Mouse (Mus musculus) NIH3T3 (cell line): ENCODE data around the gene Hmgcll1.
"Not testable (repeated sequence)": the region's sequence is repeated elsewhere in the genome, so short reads cannot be mapped to it uniquely, and the experiment has no call there.

Experiments used
- DNase-seq: peaks from one replicate; pipeline ENCODE4 v3.0.0-alpha.2; 2012; ENCODE audit warnings: low read depth

Gene Hmgcll1

GRCm38 (mm10) chr9:76060935-76061334 lies 46.3 kb downstream of the Hmgcll1 start:
- DNase-seq = no peak

DNA sequence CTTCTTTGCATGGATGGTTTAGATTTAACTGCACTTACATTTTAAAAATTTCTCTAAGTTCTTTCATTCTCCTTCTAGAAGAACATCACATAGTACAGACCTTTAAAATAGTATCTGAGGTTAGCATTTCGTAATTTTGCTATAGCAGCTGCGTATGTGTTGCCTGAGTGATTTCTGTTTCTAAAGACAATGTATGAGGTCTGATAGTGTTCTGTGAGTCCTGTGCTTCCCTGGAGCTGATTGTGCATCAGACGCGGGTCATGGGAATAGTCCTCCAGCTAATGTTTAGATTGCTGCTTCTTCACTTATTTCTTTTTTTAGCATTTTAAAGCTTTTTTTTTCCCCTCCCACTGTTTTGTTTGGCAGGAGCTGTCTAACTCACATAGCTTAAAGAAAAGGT lies 46.8 kb downstream of the Hmgcll1 start:
- DNase-seq = no peak

- no peak for DNase-seq
These were observed 49.5 kb downstream of the Hmgcll1 start for GRCm38 (mm10) chr9:76064164-76064563.

GRCm38 (mm10) chr9:76091561-76091960 lies 76.9 kb downstream of the Hmgcll1 start:
- DNase-seq = no peak

- no peak for DNase-seq
These were observed 82.6 kb downstream of the Hmgcll1 start for GRCm38 (mm10) chr9:76097221-76097620.

DNA sequence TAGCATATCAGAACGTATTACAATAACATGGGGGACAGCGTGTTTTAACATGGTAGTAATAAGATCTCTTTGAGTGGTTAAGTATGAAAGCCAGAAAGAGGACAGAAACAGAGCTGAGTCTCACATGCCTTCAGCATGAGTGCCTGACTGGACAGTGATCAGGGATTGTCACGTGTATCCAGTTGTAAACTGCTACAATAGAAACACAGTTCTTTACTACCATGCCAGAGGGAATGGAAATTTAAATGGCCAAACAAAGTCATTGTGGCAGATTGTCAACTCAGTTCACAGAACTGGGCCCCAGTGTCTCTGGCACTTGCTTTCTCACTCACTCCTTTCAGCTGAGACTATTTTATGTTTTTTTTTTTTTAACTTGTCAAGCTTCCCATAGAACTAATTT lies 85.3 kb downstream of the Hmgcll1 start:
- DNase-seq = peak; percentile 1

- DNase-seq = not testable (repeated sequence)
These were observed 89.8 kb downstream of the Hmgcll1 start for GRCm38 (mm10) chr9:76104416-76104815.

- DNase-seq = no peak
These were observed 90.2 kb downstream of the Hmgcll1 start for GRCm38 (mm10) chr9:76104846-76105245.

- peak; percentile 79 for DNase-seq
These were observed 108.2 kb downstream of the Hmgcll1 start for GRCm38 (mm10) chr9:76122888-76123287.

GRCm38 (mm10) chr9:76124249-76124648 lies 109.6 kb downstream of the Hmgcll1 start:
- DNase-seq = no peak

- DNase-seq = no peak
These were observed 114.7 kb downstream of the Hmgcll1 start for GRCm38 (mm10) chr9:76129353-76129752.

GRCm38 (mm10) chr9:76134042-76134441 lies 119.4 kb downstream of the Hmgcll1 start:
- DNase-seq = no peak

DNA sequence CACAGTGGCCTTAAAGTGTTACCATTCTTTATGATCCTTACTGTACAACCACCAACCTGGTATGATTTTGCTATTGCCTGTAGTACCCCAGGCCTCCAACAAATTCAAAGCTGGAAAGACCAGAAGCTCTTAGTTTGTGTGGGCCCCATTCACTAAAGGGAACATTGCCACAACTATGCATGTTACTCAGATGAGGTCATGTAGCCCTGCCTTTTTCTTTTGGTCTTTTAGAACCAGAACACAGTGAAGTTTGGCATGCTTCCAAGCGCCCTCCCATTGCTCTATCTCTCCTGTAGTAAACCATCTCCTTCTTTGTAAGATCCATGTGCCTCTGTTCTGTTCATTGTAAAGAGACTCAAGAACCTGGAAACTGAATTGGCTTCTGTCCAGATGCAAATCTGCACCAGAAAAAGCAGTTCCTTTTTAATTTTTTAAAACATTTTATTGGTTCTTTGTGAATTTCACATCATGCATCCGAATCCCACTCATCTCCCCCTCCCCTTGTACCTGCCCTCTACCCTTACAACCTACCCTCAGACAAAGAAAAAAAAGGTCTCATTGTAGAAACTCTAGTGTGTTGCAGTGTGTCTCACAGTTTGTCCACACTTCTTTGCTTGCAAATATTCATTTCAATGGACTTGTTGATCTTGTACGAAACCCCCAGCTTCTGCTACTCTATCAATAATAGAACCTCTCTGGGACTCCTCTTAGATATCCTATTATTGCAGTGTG lies 123.9 kb downstream of the Hmgcll1 start:
- DNase-seq = peak; percentile 7

GRCm38 (mm10) chr9:76145593-76145992 lies 130.9 kb downstream of the Hmgcll1 start:
- DNase-seq = no peak

DNA sequence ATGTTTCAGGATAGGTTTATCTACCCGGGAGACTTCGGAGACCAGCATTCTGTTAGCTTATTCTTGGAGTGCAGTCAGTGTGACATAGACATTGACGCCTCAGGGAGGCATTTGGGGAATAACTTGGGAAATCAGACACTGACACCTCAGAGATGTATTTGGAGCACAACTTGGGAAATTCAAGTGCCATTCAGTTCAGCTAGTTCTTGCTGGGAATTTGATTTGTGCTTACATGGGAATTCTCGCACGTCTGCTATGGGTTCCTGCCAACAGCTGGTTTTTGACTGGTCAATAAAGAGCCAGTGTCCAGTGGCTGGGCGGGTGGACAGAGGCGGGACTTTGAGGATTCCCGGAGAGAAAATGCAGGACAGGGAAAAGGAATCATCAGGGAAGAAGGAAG lies 147.8 kb downstream of the Hmgcll1 start:
- DNase-seq = no peak

DNA sequence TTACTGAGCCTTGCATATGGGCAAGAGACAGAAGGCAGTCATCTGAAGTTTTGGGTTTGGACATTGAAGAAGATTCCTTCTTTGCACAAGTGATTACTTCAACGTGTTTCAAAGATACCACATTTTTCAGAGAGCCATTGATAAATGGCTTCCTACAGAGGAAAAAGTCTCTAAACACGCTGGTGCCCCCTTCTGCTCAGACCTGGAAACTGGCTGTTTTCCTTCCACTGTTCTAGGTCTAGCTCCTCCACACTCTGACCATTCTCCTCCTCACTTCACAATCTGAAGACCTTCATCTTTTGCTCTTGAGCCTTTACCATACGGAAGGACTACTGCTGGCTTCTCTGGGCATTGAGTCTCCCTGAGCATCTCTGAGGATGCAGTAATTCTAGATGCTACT lies 153.7 kb downstream of the Hmgcll1 start:
- DNase-seq = peak; percentile 13

- no peak for DNase-seq
These were observed 158.1 kb downstream of the Hmgcll1 start for GRCm38 (mm10) chr9:76172686-76173295.

GRCm38 (mm10) chr9:76179221-76179620 lies 164.6 kb downstream of the Hmgcll1 start:
- no peak for DNase-seq
